Mouse (Mus musculus) heart, embryonic 10.5 days (tissue): Measurements from ENCODE around the gene Zcchc3. TPM values are rescaled to one million over a fixed set of nuclear protein-coding genes. Genes with fewer than 3 reads are reported as not detected.

Experiments
- DNase-seq: peaks from one replicate; pipeline ENCODE4 v3.0.0-alpha.2; 2017; ENCODE audit warnings: low spot score
- H3K27ac ChIP-seq: fragments of 300-500 bp; sonication (generic); 2 replicates; pipeline ENCODE4 v1.5.1; 2016; ENCODE audit warnings: mild to moderate bottlenecking
- H3K27me3 ChIP-seq: fragments of 300-500 bp; sonication (generic); 2 replicates; pipeline ENCODE4 v1.6.1; 2016; ENCODE audit warnings: mild to moderate bottlenecking; ENCODE audit not compliant: poor library complexity, insufficient read depth, severe bottlenecking
- H3K36me3 ChIP-seq: fragments of 300-500 bp; sonication (generic); 2 replicates; pipeline ENCODE4 v1.6.1; 2016; ENCODE audit warnings: mild to moderate bottlenecking, moderate library complexity
- H3K4me1 ChIP-seq: fragments of 300-500 bp; sonication (generic); 2 replicates; pipeline ENCODE4 v1.6.1; 2016; ENCODE audit warnings: mild to moderate bottlenecking
- H3K4me3 ChIP-seq: fragments of 300-500 bp; sonication (generic); 2 replicates; pipeline ENCODE4 v1.5.1; 2016; ENCODE audit warnings: mild to moderate bottlenecking, moderate library complexity
- H3K9me3 ChIP-seq: fragments of 300-500 bp; sonication (generic); 2 replicates; pipeline ENCODE4 v1.6.1; 2016; ENCODE audit warnings: mild to moderate bottlenecking, moderate library complexity
- WGBS: fragments of 180-500 bp; shearing (Covaris S2); methylation state at CpG from one replicate; pipeline ENCODE4 v1.1.7; 2016; 5-methylcytosine and 5-hydroxymethylcytosine counted together
- polyA plus RNA-seq: library from polyadenylated mRNA; unstranded; fragments of >200 nt; fragmentation: Nextera tagmentation; extraction: Ambion mirVana; gene quantifications from 2 replicates; pipeline ENCODE4 v1.2.1, GENCODE M21; 2016

Gene Zcchc3
- polyA plus RNA-seq, 1 experiment from 2014 or later = 71.3 TPM

DNA sequence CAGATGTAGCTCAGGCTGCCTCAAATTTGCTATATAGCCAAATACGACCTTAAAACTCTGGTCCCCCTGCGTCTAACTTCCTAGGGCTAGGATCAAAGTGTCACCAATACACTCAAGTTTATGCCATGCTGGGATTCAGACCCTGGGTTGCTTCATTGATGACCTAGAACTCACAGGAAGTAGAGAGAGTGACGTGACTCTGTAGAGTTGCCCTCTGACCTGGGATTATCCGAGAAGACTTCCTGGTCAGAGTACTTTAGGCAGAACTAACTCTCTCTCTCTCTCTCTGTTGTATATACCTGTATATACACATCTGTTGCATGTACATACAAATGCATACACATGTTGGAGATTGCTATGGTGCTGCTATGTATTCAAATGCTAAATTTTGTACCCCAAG lies 42.2 kb downstream of the Zcchc3 start:
- Histone ChIP-seq H3K27ac (no peak overlapping the region), H3K4me3 (no peak overlapping the region), H3K9me3 (no peaks in the 10 kb centered on the region), H3K4me1 (peaks cover 36% of the 10 kb centered on the region), H3K36me3 (no peaks in the 10 kb centered on the region), H3K27me3 (peaks cover 43% of the 10 kb centered on the region)
- DNase-seq = no peak
- WGBS = 61% methylated on average over 4 of the region's 4 CpGs

DNA sequence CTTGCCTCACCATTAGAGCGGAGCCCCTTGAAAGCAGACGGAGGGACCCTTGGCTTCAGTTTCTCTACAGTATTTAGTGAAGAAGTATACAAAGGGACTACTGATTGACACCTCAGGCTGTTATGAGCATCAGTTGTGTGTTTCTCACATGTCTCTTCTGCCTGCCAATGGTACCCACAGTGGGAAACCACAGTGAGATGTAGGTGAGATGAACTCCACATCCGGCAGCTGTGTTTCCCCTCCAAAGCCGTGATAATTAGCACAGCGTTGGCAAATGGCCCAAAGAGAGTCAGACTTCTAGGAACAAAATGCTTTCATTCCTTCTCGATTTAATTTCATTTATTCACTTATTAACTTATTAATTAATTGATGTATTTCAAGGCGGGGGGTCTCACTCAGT lies 42.7 kb downstream of the Zcchc3 start:
- WGBS = 81% methylated on average over 7 of the region's 7 CpGs
- no peak for DNase-seq
- Histone ChIP-seq H3K9me3 (no peaks in the 10 kb centered on the region), H3K4me1 (peaks cover 36% of the 10 kb centered on the region), H3K27me3 (peaks cover 38% of the 10 kb centered on the region), H3K27ac (no peak overlapping the region), H3K36me3 (no peaks in the 10 kb centered on the region), H3K4me3 (no peak overlapping the region)

DNA sequence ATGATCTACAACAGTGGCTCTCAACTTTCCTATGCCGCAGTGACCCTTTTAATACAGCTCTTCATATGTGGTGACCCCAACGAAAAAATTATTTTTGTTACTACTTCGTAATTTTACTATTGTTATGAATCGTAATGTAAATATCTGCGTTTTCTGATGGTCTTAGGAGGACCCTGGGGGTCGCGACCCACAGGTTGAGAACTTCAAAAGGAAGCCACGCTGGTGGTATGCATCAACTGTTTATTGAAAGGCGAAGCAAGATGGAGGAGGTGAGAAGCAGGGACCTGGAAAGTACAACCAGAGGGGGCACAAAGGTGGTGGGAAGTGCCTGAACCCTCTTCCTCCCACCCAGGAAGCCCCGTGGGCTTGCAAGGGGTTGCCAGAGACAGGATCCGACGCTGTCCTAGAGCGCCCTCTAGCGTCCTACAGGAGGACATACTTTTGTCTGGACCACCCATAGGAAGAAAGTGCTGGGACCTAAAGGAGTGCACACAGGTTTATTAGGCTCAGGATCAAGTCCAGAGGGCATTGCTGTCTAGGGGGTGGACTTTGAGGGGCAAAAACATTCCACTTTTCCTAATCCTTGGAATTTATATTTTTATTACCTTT lies 46.2 kb downstream of the Zcchc3 start:
- peak; percentile 86 for DNase-seq
- H3K36me3 ChIP-seq = no peaks in the 10 kb centered on the region
- H3K9me3 ChIP-seq = no peaks in the 10 kb centered on the region
- H3K4me3 ChIP-seq = peak overlapping the region; percentile 27; the same call in 1 of the 2 replicates
- H3K27me3 ChIP-seq = peaks cover 8% of the 10 kb centered on the region; the same call in 1 of the 2 replicates
- peaks cover 15% of the 10 kb centered on the region for H3K4me1 ChIP-seq
- no peak overlapping the region for H3K27ac ChIP-seq
- 20% methylated on average over 14 of the region's 14 CpGs for WGBS

DNA sequence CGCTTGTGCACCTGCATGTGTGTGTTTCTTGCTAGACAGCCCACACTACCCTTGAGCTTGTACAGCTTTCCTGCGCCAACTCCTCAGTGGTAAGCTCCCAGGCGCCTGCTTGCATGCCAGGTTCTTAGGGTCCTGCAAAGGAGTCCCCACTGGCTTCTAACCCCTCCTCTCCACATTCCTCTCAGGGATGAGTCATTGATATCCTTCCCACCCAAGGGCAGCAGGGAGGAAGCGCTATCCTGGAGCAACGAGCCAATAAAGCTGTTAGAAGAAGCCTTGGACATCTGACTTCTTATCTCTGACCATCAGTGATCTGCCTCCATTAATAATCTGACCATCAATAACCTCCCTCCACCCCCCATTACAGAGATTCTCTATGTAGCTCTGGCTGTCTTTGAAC lies 46.9 kb downstream of the Zcchc3 start:
- H3K36me3 ChIP-seq = no peaks in the 10 kb centered on the region
- peaks cover 18% of the 10 kb centered on the region for H3K4me1 ChIP-seq
- H3K9me3 ChIP-seq = no peaks in the 10 kb centered on the region
- WGBS = 60% methylated on average over 5 of the region's 5 CpGs
- H3K4me3 ChIP-seq = no peak overlapping the region
- no peak for DNase-seq
- peaks cover 8% of the 10 kb centered on the region; the same call in 1 of the 2 replicates for H3K27me3 ChIP-seq
- no peak overlapping the region for H3K27ac ChIP-seq

DNA sequence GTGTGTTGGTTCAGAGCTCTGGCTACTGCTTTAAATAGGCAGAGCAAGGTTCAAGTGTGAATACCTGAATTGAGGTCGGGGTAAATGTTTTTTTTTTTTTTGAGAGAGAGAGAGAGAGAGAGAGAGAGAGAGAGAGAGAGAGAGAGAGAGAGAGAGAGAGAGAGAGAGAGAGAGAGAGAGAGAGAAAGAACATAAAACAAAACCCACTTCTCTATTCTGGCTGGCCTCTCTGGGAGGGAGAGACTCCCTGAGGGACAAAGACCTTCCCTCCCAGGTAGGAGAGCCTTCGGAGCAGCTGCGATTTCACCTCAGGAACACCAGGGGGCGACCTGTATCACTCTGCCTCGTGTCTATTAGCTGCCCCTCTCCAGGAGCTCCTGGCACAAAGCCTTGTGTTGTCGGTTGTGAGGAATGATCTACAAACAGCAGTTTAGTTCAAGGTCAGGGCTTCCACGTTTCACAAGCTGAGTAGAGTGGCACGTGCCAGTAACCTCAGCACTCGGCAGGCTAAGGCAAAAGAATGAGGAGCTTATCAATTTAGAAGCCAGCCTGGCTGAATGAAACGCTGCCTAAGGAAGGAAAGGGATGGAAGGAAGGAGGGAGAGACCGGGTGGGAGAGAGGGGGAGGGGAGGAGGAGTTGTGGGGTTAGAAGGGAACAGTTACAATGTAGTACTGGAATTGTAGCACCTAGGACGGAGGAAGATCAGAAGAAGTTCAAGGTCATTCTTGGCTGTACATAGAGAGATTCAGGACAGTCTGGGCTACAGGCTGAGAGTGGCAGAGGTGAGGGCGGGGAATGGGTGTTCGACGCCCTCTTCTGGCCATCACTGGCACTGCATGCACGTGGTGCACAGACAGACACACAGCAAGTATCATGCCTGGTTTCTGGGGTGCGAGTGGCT lies 51.3 kb downstream of the Zcchc3 start:
- peaks cover 21% of the 10 kb centered on the region for H3K4me1 ChIP-seq
- H3K36me3 ChIP-seq = no peaks in the 10 kb centered on the region
- peak overlapping the region; percentile 42 for H3K4me3 ChIP-seq
- no peaks in the 10 kb centered on the region for H3K27me3 ChIP-seq
- 10% methylated on average over 17 of the region's 17 CpGs for WGBS
- no peaks in the 10 kb centered on the region for H3K9me3 ChIP-seq
- peak; percentile 94 for DNase-seq
- peak overlapping the region; percentile 85 for H3K27ac ChIP-seq

Other genes starting within 250 kb of the Zcchc3 start
- gene Csnk2a1, start 188.2 kb downstream of the Zcchc3 start, polyA plus RNA-seq = 64.0 and 67.0 TPM in 2 replicates
- gene Tbc1d20, start 121.2 kb downstream of the Zcchc3 start, polyA plus RNA-seq = 29.6 and 34.6 TPM in 2 replicates
- 88.0 and 89.3 TPM in 2 replicates for gene Rbck1, start 82.4 kb downstream of the Zcchc3 start, polyA plus RNA-seq
- 5.1 and 5.3 TPM in 2 replicates for gene Trib3, start 71.0 kb downstream of the Zcchc3 start, polyA plus RNA-seq
- 3.1 and 3.3 TPM in 2 replicates for gene Nrsn2, start 38.4 kb downstream of the Zcchc3 start, polyA plus RNA-seq
- gene Sox12, start 17.0 kb downstream of the Zcchc3 start, polyA plus RNA-seq = 6.7 and 10.5 TPM in 2 replicates
- gene 6820408C15Rik, start 560 bp upstream of the Zcchc3 start, polyA plus RNA-seq = 1.2 and 1.4 TPM in 2 replicates
- gene Defb23, start 49.6 kb upstream of the Zcchc3 start, polyA plus RNA-seq = not detected in 2 replicates
- gene Defb20, start 62.0 kb upstream of the Zcchc3 start, polyA plus RNA-seq = not detected in 2 replicates
- gene Defb22, start 75.1 kb upstream of the Zcchc3 start, polyA plus RNA-seq = not detected in 2 replicates
- gene Defb26, start 96.7 kb upstream of the Zcchc3 start, polyA plus RNA-seq = not detected in 2 replicates
- gene Defb28, start 103.2 kb upstream of the Zcchc3 start, polyA plus RNA-seq = not detected in 2 replicates
- not detected in 2 replicates for gene Defb29, start 125.1 kb upstream of the Zcchc3 start, polyA plus RNA-seq
- not detected in 2 replicates for gene Gm17416, start 154.3 kb upstream of the Zcchc3 start, polyA plus RNA-seq
- gene Defb21, start 157.7 kb upstream of the Zcchc3 start, polyA plus RNA-seq = not detected in 2 replicates
- gene Defb19, start 165.3 kb upstream of the Zcchc3 start, polyA plus RNA-seq = 0.40 and 0.58 TPM in 2 replicates
- gene Defb45, start 184.4 kb upstream of the Zcchc3 start, polyA plus RNA-seq = not detected in 2 replicates
- not detected in 2 replicates for gene Defb36, start 189.3 kb upstream of the Zcchc3 start, polyA plus RNA-seq
- gene Defb25, start 208.0 kb upstream of the Zcchc3 start, polyA plus RNA-seq = 0.67 TPM in 1 of 2 replicates, not detected in the other
- 4.9 and 5.1 TPM in 2 replicates for gene Rem1, start 211.9 kb upstream of the Zcchc3 start, polyA plus RNA-seq